Mouse (Mus musculus) liver, postnatal 0 days (tissue): ENCODE data around the gene Vat1. TPM values are rescaled to one million over a fixed set of nuclear protein-coding genes. Genes with fewer than 3 reads are reported as not detected.

Experiments
- ATAC-seq: fragments of 200-750 bp; cut with Nextera tagmentation; 2 replicates; pipeline ENCODE4 v1.8.0; 2017; ENCODE audit warnings: mild to moderate bottlenecking, moderate library complexity
- DNase-seq: peaks from one replicate; pipeline ENCODE4 v3.0.0-alpha.2; 2016
- H3K27ac ChIP-seq: fragments of 300-500 bp; sonication (generic); 2 replicates; pipeline ENCODE4 v1.5.1; 2014; ENCODE audit warnings: antibody characterized with exemption, moderate library complexity, mild to moderate bottlenecking, low read depth
- H3K27me3 ChIP-seq: fragments of 300-500 bp; sonication (generic); 2 replicates; pipeline ENCODE4 v1.6.1; 2014; ENCODE audit warnings: low read length, control low read depth, mixed read lengths; ENCODE audit not compliant: insufficient read depth
- H3K36me3 ChIP-seq: fragments of 300-500 bp; sonication (generic); replicated peaks from 2 replicates; pipeline ENCODE4 v1.6.1; 2014; ENCODE audit warnings: mild to moderate bottlenecking, control low read depth, low read length, moderate library complexity, mixed read lengths; ENCODE audit not compliant: insufficient read depth
- H3K4me1 ChIP-seq: fragments of 300-500 bp; sonication (generic); 2 replicates; pipeline ENCODE4 v1.6.1; 2014; ENCODE audit warnings: antibody characterized with exemption, mild to moderate bottlenecking, control low read depth; ENCODE audit not compliant: insufficient read depth
- H3K4me2 ChIP-seq: fragments of 300-500 bp; sonication (generic); 2 replicates; pipeline ENCODE4 v1.6.1; 2014; ENCODE audit warnings: low read depth, mild to moderate bottlenecking, low read length, moderate library complexity, mixed read lengths
- H3K4me3 ChIP-seq: fragments of 300-500 bp; sonication (generic); 2 replicates; pipeline ENCODE4 v1.5.1; 2014; ENCODE audit warnings: low read depth, low read length
- H3K9ac ChIP-seq: fragments of 300-500 bp; sonication (generic); replicated peaks from 2 replicates; pipeline ENCODE4 v1.6.1; 2014; ENCODE audit warnings: mild to moderate bottlenecking, moderate library complexity
- H3K9me3 ChIP-seq: fragments of 300-500 bp; sonication (generic); 2 replicates; pipeline ENCODE4 v1.6.1; 2016; ENCODE audit warnings: mild to moderate bottlenecking, control low read depth, low read length, mixed read lengths
- CTCF ChIP-seq: sonication (generic); IDR thresholded peaks from 2 replicates; pipeline ENCODE4 v1.5.1; 2016; ENCODE audit warnings: antibody characterized with exemption, low read depth
- EP300 ChIP-seq: IDR thresholded peaks from 2 replicates; pipeline ENCODE4 v1.6.1; 2016; ENCODE audit warnings: antibody characterized with exemption, low read depth, mild to moderate bottlenecking
- WGBS: fragments of 180-500 bp; shearing (Covaris S2); extraction: QIAGEN DNeasy Blood & Tissue Kit; methylation state at CpG from one replicate; pipeline ENCODE4 v1.1.7; 2014; ENCODE audit not compliant: insufficient replicate concordance; 5-methylcytosine and 5-hydroxymethylcytosine counted together
- polyA plus RNA-seq: library from polyadenylated mRNA; unstranded; fragments of >200 nt; fragmentation: Nextera tagmentation; extraction: Ambion mirVana; gene quantifications from 2 replicates; pipeline ENCODE4 v1.2.1, GENCODE M21; 2015

Gene Vat1
- polyA plus RNA-seq, 1 experiment from 2014 or later: 8.4 TPM

DNA sequence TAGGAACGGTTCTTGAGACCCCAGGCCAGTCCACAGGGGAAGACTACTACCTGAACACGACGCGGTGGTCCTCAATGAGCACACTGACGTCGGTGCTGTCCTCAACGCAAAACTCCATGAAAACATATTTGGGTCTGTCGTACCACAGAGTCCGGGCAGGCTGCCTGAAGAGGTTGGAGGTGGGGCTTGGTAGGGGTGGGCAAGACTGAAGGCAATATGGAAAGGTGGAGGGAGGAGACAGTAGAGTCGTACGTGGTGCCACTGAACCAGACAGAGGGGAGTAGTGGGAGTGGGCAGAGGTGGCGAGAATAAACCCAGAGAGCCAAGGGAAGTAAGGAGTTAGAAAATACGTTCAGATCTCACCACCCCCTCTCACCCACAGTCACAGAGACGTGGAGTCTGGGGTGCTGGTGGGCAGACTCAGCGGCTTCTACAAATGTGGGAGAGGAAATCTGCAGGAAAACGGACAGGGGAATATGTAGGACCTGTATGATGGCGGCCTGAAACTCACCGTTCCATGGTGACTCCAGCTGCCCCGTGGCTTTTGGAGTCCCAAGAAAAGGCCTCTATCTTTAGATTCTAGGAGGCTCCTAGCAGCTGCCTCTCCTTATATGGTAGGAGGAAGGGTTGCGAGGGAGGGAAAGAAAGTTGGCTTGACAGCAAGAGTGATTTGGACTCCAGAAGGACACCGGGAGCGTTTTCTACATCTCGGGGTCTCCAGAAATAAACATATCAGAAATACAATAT, 41.8 kb downstream of the Vat1 start, which contains the start of gene Gm27029:
Gene Gm27029, minus strand, starts transcription at position 692 of the 747 bp plus-strand sequence.
- Histone ChIP-seq H3K9me3 (no peaks in the 10 kb centered on the region), H3K27ac (peak within 1 kb of the TSS; percentile 75), H3K27me3 (no peaks in the 10 kb centered on the region), H3K4me2 (peak within 1 kb of the TSS; percentile 93), H3K4me3 (peak within 1 kb of the TSS; percentile 80), H3K4me1 (peaks cover 23% of the 10 kb centered on the region), H3K36me3 (0 out of 2 replicates have a peak, but pooled peaks cover 1% of the 10 kb centered on the region), H3K9ac (peak within 1 kb of the TSS; percentile 80)
- ATAC-seq (peak; percentile 11; the same call in 1 of the 2 replicates), DNase-seq (peak; percentile 25)
- TF ChIP-seq CTCF: no peak
- no peak for TF ChIP-seq EP300
- WGBS: 8% methylated on average over 23 of the region's 23 CpGs

DNA sequence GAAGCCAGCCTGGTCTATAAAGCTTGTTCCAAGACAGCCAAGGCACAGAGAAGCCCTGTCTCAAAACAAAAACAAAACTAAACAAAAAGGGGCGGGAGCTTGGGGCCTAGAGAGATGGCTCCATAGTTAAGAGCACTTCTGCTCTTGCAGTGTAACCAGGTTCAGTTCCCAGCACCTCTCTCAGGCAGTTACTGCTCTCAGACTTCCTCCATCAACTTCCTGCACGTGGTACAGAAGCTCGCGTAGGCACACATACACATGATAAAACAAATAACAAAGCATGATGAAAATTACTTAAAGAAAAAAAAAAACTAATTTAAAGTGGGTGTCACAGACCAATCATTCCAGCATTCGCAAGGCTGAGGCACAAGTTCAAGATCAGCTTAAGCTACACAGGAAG, 45.9 kb downstream of the Vat1 start:
- WGBS: 70% methylated on average over 5 of the region's 5 CpGs
- Histone ChIP-seq H3K27me3 (no peaks in the 10 kb centered on the region), H3K4me1 (peaks cover 17% of the 10 kb centered on the region), H3K4me2 (no peak overlapping the region), H3K4me3 (no peak overlapping the region), H3K9ac (no peak overlapping the region), H3K9me3 (no peaks in the 10 kb centered on the region), H3K27ac (no peak overlapping the region), H3K36me3 (no peaks in the 10 kb centered on the region)
- no peak for ATAC-seq
- DNase-seq: no peak
- TF ChIP-seq CTCF (no peak), EP300 (no peak)

DNA sequence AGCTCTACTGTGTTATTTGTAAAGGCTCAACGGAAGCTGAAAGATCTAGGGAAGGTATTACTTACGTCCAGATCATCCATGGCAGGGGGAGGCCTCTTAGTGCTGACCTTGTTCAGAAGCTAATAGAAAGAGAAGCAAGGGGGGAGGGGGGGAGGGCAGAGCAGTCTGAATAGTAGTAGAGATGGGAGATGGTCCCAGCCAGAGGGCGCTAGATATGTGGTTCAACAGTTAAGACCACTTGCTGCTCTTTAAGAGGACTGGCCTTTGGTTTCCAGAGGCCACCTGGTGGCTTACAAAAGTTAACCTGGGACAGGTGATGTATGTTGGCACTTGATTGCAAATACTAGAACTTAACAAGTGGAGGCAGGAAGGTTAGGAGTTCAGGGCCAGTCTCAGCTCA, 46.4 kb downstream of the Vat1 start:
- H3K36me3 ChIP-seq: no peaks in the 10 kb centered on the region
- DNase-seq (no peak), ATAC-seq (no peak)
- H3K9ac ChIP-seq: no peak overlapping the region
- no peaks in the 10 kb centered on the region for H3K27me3 ChIP-seq
- 48% methylated on average over 3 of the region's 3 CpGs for WGBS
- TF ChIP-seq CTCF: peak; percentile 34; the same call in 1 of the 2 replicates
- no peak for TF ChIP-seq EP300
- H3K4me1 ChIP-seq: peaks cover 17% of the 10 kb centered on the region
- no peaks in the 10 kb centered on the region for H3K9me3 ChIP-seq
- H3K27ac ChIP-seq: no peak overlapping the region
- no peak overlapping the region for H3K4me2 ChIP-seq
- H3K4me3 ChIP-seq: no peak overlapping the region

DNA sequence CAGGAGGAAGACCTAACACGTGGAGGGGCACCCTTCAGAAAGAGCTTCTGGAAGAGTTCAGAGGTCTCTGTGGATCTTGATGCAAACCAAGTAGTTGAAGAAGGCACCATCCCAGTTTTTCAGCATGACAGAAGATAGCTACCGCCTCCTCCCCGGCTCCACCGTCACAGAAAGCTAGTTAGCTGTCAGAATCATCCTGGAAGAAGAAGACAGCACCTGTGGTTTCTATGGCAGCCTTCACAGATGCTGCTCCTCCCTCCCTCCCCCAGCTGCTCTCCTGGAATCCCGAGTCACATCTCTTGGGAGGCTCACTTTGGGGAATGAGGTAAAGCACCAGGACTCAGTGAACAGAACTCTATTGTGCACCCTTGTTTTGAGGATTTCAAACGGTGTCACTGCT, 47.0 kb downstream of the Vat1 start:
- Histone ChIP-seq H3K36me3 (peaks cover 1% of the 10 kb centered on the region), H3K9ac (no peak overlapping the region), H3K4me2 (no peak overlapping the region), H3K27ac (no peak overlapping the region), H3K27me3 (no peaks in the 10 kb centered on the region), H3K4me1 (peaks cover 11% of the 10 kb centered on the region), H3K9me3 (no peaks in the 10 kb centered on the region), H3K4me3 (no peak overlapping the region)
- ATAC-seq (no peak), DNase-seq (no peak)
- TF ChIP-seq CTCF (no peak), EP300 (no peak)
- WGBS: 69% methylated on average over 6 of the region's 6 CpGs

DNA sequence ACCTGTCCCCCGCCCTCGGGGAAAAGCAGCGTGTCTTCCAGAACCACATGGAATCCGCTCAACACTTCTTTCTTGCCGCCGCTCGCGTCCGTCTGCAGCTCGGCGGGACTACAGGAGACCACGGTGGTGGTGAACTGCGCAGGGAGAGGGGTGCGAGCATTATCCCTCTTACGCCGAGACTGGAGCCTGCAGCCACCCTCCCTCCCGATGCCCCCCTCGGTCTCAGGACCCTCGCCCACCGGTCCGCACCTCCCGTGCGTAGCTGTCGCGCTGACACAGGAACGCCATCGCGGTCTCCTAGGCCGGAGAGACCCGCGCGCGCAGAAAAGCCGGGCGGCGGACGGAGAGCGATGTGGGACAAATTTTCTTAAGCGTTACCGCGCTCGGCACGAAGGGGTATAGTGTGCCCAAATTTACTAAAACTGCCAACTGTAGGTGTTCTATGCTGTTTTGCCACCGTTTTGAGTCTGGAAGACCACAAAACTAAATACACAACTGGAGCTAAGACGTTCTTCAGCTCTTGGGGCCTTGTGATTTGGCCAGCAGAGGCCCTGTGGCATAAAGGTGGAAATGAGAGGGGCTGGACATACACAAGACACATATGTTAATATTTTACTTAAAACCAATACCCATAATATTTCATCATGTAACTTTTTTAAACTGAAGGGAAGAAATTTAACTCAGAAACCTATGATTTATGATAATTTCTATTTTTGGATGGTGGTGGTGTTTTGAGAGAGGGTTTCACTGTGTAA, 48.8 kb downstream of the Vat1 start, which contains the start of gene Aarsd1:
Gene Aarsd1, minus strand, starts transcription at position 515 of the 755 bp plus-strand sequence.
- Histone ChIP-seq H3K36me3 (peaks cover 14% of the 10 kb centered on the region), H3K27me3 (no peaks in the 10 kb centered on the region), H3K9me3 (no peaks in the 10 kb centered on the region), H3K27ac (peak within 1 kb of the TSS; percentile 60), H3K4me3 (peak within 1 kb of the TSS; percentile 97), H3K4me1 (peaks cover 7% of the 10 kb centered on the region), H3K4me2 (peak within 1 kb of the TSS; percentile 99), H3K9ac (peak within 1 kb of the TSS; percentile 90)
- TF ChIP-seq EP300 (no peak), CTCF (no peak)
- ATAC-seq: peak; percentile 91
- under 1% methylated on average over 44 of the region's 45 CpGs for WGBS
- peak; percentile 89 for DNase-seq

DNA sequence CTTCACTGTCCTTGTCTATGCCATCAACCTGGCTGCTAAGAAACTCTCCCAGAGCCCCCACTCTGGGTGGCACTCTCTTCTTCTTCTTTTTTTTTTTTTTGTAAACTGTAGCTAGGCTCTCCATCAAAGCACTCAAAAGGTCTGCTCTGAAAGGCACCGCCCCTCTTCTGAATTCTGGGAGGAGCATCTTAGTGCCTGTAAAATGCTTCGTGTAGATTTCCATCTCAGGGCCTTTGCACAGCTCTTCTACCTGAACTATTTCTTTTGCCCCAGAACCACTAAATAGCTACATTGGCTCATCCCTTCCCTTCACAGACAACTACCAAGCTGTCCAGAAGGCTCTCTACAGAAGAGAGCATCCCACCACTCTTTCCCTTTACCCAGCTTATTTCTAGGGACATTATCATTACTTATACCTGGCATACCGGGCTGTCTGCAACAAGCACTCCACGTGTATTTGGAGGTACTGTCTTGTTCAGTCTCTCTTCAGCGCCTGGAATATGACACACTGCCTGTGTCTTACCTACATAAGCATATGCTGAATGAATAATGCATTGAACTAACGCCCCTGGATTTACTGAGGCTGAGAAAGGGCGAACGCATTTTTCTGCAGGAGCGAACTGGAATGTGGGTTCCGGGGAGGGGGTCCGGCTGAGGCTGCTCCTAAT, 49.5 kb downstream of the Vat1 start:
- Histone ChIP-seq H3K4me2 (peak overlapping the region; percentile 99), H3K27me3 (no peaks in the 10 kb centered on the region), H3K9me3 (no peaks in the 10 kb centered on the region), H3K9ac (peak overlapping the region; percentile 90), H3K4me1 (peaks cover 7% of the 10 kb centered on the region), H3K4me3 (peak overlapping the region; percentile 97), H3K27ac (peak overlapping the region; percentile 60), H3K36me3 (peaks cover 17% of the 10 kb centered on the region)
- TF ChIP-seq EP300: no peak
- no peak for TF ChIP-seq CTCF
- ATAC-seq: no peak; the same call in 1 of the 2 replicates
- under 1% methylated on average over 11 of the region's 11 CpGs for WGBS
- DNase-seq: peak; percentile 30
